Mouse (Mus musculus): ENCODE measurements around the gene Kcnj3. TPM values are rescaled to one million over a fixed set of nuclear protein-coding genes. Genes with fewer than 3 reads are reported as not detected.
A peak's percentile ranks its signal among the peaks of the same experiment; 100 is the strongest.
"Not testable (repeated sequence)": the region's sequence is repeated elsewhere in the genome, so short reads cannot be mapped to it uniquely, and the experiment has no call there.

Gene Kcnj3
- 10 to 100 TPM; 31.3 to 41.1 TPM for total RNA-seq (2021)
- long read RNA-seq, experiment 1, transcript Kcnj3-203 (3 exons, 1,679 nt) = major isoform, 12 of 17 reads
- long read RNA-seq, experiment 1, partial matches to known transcripts = 0 of 17 reads
- long read RNA-seq, experiment 1, other reads (novel, unspliced or antisense) = 5 of 17 reads
- long read RNA-seq, experiment 2, transcript Kcnj3-203 (3 exons, 1,679 nt) = major isoform, 7 of 11 reads
- long read RNA-seq, experiment 2, partial matches to known transcripts = 0 of 11 reads
- long read RNA-seq, experiment 2, other reads (novel, unspliced or antisense) = 4 of 11 reads

DNA sequence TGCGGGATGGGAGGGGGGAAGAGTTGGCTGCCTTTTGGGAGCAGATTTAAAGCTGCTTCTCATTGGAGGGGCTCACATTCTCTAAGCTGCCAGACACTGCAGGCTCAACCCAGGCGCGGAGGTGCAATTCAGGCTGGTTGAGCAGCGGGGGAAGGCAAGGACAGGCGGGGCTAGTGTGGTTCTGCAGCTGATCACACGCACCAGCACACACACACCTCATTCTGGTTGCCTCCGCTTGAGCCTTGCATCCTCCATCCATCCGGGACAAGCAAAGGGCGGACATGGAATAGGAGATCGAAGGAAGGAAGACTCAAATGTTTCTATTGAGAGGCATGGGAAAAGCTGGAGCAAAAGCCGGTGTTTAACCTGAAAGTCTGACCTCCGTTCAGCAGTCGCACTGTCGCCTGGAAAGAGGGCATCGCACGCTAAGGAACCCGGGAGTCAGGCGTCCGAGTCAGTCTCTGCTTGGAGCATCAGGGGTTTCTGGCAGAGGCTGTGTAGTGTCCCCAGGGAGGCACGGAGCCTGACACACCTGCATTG lies at the start of gene Kcnj3:
TSS of gene Kcnj3 (plus strand) at position 250 of the 540 bp plus-strand sequence.
- DNase-seq = peak; percentile 19 to 25
- intact Hi-C loops (cut with DNase I) = no loop called here

GRCm38 (mm10) chr2:55390330-55390989 lies 45.3 kb upstream of the Kcnj3 start:
- intact Hi-C loops (cut with DNase I) = no loop called here
- DNase-seq = no peak

DNA sequence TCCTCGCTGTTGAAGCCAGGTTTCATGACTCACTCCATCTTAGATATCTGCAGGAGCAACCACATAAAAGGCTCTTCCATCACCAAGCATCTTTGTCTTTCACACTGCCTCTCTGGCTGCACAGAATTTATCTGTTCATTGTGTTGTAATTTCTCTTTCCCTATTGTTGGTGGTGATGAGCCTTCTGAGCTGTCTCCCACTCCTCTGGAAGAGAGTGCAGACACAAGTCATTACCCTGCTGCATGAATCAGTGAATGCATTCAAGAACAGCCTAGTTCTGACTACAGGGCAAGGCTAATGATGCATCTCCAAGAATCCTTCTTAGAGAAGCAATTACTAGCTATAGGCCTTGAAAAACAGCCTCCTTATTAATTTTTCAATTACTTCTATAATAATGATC lies 30.5 kb upstream of the Kcnj3 start:
- no peak for DNase-seq

DNA sequence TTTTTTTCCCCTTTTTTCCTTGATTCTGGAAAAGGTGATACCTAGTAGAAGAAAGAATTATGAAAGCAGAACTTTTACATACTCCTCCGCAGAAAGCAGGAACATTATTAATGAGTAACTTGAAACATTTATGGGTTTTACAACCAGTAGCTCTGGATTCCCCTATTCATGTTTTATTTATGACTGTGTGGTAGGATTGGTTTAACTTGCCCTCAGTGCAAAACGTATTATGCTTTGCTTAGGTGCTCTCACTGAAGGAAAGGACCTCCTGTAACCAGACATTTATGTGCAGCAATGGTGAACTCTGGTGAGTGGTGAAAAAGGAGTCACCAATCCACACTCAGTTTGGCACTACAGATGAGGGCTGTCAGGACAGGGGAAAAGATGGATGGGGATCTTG lies 8.1 kb upstream of the Kcnj3 start:
- DNase-seq = no peak
- intact Hi-C loops (cut with DNase I) = no loop called here

More for the DNA sequence above, 30.5 kb upstream of the Kcnj3 start:
- intact Hi-C loops (cut with DNase I) = no loop called here

DNA sequence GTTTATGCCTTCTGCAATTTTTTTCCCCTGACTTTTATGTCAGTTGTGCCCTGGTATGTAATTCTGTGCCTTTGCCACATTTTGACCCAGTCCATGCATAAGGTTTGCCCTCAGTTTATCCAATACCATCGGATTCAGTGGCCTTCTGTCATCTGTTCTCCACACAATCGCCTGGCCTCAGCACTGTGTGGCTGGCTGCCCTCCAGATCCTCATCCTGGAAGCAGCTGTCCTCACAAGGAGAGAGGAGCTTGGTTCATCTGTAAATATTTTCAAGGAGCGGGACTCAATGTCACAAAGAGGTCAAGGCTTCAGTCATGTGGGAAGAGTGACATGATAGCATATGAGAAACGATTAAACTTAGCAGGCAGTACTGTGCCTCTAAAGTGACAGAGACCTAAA lies 3.7 kb upstream of the Kcnj3 start:
- peak; percentile 51 to 52 for DNase-seq
- intact Hi-C loops (cut with DNase I) = no loop called here

- intact Hi-C loops (cut with DNase I) = no loop called here
- DNase-seq = peak; percentile 31 to 35
These were observed 664 bp downstream of the Kcnj3 start for GRCm38 (mm10) chr2:55436261-55437006.

- intact Hi-C loops (cut with DNase I) = no loop called here
These were observed 1.5 kb downstream of the Kcnj3 start for GRCm38 (mm10) chr2:55437007-55437949.

DNA sequence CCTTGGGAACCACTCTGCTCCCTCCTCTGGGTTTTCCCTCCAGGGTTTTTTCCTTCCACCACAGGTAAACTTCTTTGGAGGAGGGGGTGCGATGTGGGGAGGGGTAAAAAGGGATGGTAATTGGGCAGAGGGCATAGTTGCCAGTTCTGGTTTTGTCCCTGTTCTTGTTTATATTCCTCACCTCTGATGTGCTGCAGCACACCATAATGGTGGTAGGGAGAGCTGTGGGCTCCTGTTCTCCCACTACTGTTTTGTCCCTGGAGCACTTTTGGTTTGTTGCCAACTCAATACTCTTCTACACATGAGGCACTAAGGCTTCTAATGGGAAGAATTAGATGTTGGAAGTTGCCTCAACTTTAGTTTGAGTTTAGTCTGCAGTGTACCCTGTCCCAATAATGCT lies 2.2 kb downstream of the Kcnj3 start:
- no peak for DNase-seq
- intact Hi-C loops (cut with DNase I) = no loop called here

More at GRCm38 (mm10) chr2:55437007-55437949, 1.5 kb downstream of the Kcnj3 start:
- peak in 1 of 2 experiments; percentile 10 for DNase-seq

DNA sequence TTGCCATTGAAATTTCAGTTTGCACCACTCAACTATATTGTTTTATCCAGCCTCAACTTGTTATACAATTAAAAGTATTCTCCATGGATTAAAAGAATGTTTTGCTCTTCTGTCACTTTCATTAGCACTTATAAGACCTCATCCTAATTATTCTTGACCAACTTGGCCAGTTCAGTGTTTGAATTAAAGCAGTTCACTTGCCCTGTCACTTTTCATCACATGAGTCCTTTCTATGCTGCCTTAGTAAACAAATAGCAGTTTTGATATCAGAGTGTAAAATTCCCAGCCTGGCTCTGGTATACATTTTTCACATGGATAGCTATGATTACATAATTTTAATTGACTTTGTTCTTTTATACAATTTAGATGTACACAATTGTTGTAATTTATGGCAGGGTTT lies 3.4 kb downstream of the Kcnj3 start:
- DNase-seq = no peak
- intact Hi-C loops (cut with DNase I) = no loop called here

DNA sequence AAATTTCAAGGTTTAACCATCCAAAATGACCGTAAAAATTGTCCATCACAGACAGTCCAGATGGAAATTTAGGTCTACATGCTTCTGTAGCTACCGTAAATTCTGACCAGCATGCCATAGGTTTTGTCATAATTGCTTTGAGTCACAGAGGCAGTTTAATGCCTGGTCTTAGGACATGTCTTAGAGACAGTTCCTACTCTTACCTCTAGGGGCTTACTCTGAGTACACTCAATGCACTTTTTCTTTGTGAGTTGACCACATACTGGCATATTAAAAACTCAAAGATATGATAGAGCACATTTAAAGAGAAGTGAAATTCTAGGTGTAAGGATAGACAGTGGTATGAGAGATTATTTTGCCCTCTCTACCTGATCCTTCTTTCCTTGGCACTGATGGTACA lies 6.2 kb downstream of the Kcnj3 start:
- DNase-seq = no peak
- intact Hi-C loops (cut with DNase I) = no loop called here

DNA sequence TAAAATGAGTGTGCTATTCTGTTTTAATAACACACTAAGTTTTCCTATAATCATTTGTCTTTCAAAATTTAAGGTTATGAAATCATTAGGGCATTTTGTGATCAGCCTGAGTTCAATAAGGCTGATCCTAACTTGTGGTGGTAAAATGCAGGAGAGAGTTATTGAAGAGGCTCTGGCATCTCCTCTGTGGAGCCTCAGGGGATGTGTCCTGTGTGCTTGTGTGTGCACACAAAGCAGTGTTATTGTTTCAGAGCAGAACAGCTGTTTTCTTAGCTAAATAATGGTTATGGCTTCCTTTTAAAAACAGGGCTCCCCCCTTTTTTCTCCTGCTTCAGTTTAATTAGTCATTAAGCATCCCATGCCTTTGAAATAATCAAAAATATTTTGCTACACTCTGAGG lies 11.5 kb downstream of the Kcnj3 start:
- intact Hi-C loops (cut with DNase I) = no loop called here
- DNase-seq = no peak

DNA sequence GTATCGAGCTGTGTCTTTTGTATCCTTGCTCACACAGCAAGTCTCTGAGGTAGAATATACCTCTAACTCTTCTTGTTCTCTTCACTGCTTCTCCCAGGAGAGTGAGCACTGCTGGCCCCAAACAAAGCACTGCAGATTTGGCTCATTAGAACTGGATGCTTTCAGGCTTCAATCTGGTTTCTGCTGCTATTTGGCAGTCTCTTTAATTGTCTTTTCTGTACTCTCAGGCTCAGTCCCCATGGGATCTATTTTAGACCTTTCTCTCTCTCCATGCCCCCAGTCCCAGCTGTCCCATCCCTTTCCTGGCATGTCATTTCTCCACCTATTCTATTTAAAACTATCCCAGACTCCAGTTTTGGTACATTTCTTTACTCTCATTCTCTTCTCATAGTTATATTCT lies 15.0 kb downstream of the Kcnj3 start:
- intact Hi-C loops (cut with DNase I) = no loop called here
- DNase-seq = no peak

DNA sequence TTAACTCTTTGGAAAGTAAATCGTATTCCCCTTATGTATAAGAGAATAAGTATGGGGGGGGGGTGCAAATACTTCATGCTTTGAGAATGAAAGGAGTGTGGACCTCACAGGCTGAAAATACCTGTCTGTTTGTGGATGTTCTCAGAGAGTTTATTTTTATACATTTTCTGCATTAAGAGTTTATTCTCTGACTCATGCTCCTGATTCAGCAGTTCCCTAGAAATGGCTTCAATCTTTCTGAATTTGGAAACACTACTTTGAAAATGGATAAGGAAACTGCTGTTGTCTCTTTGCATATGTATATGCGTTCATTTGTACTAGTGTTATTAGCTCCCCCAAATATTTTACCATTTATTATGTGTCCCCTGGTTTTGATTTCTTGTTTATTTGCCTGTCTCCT lies 23.4 kb downstream of the Kcnj3 start:
- intact Hi-C loops (cut with DNase I) = no loop called here
- DNase-seq = no peak

DNA sequence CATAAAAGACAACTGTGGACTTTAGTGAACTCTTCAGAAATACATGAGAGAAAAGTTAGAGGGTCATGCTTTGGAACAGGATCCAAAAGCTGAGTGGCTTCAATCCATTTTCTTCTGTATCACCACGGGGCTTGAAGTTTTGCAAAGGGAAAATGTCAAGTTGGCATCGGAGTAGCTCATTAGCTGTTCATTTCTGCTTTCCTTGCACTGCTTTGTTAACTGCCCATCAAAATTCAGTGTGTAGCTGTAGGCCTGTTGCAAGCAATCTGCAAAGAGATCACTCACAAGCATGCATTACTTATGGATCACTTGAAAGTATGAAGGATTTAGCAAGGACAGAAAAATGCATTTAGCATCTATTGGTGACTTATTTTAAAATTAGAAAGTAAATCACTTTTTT lies 33.4 kb downstream of the Kcnj3 start:
- no peak for DNase-seq
- intact Hi-C loops (cut with DNase I) = no loop called here

DNA sequence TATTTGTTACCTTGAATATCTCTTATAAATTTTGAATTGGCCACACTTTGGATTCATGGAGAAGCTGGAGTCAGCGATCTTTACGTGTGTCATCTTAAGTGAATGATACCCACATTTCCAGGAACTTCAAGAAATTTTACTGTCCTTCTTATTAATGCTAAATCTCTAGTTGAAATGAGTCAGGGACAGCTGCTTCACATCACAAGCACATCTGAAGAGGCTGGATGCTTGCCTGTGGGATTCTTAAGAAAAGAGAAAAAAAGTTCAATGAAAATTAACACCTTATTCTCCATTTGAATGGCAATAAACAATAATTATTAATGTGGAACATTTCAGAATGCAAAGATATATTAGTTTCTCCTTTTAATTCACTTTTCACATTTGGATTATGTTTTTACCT lies 34.2 kb downstream of the Kcnj3 start:
- no peak for DNase-seq
- intact Hi-C loops (cut with DNase I) = no loop called here

GRCm38 (mm10) chr2:55479511-55479910 lies 43.7 kb downstream of the Kcnj3 start:
- DNase-seq = peak in 1 of 2 experiments; percentile 1
- intact Hi-C loops (cut with DNase I) = no loop called here

GRCm38 (mm10) chr2:55479933-55480601 lies 44.3 kb downstream of the Kcnj3 start:
- DNase-seq = peak; percentile 6 to 52
- intact Hi-C loops (cut with DNase I) = no loop called here

DNA sequence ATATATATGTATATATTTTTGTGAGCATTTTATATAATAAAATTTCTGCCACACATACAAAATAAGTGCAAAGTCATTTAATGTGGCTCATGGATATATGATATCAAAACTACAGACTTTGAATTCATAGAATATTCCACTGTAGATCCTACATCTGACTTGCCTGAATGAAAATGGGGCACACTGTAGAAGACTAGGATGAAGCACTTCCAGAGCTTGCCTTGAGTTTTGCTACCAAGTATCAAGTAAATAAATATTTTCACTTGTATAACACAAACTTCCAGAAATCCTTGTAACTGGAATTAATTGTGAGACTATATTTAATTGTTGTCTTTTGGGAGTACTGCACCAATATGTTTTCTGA lies 44.8 kb downstream of the Kcnj3 start:
- intact Hi-C loops (cut with DNase I) = no loop called here
- DNase-seq = no peak

GRCm38 (mm10) chr2:55485500-55486129 lies 49.8 kb downstream of the Kcnj3 start:
- DNase-seq; intact Hi-C loops (cut with DNase I): not testable (repeated sequence)

Data from heart, postnatal 14 days (tissue).